Mouse (Mus musculus) testis, adult 2 months (tissue): ENCODE data around the gene Arhgap25.

ENCODE experiments used
- CTCF ChIP-seq: fragments of 200-500 bp; IDR thresholded peaks from 2 replicates; pipeline ENCODE4 v1.5.1; 2012; ENCODE audit warnings: low read depth, mild to moderate bottlenecking, inconsistent platforms, low read length, moderate library complexity; ENCODE audit not compliant: control insufficient read depth, insufficient read depth, insufficient replicate concordance
- POLR2A ChIP-seq: fragments of 200-500 bp; IDR thresholded peaks from 2 replicates; pipeline ENCODE4 v1.6.1; 2012; ENCODE audit warnings: low read depth, mild to moderate bottlenecking, inconsistent platforms, low read length, moderate library complexity; ENCODE audit not compliant: control insufficient read depth

DNA sequence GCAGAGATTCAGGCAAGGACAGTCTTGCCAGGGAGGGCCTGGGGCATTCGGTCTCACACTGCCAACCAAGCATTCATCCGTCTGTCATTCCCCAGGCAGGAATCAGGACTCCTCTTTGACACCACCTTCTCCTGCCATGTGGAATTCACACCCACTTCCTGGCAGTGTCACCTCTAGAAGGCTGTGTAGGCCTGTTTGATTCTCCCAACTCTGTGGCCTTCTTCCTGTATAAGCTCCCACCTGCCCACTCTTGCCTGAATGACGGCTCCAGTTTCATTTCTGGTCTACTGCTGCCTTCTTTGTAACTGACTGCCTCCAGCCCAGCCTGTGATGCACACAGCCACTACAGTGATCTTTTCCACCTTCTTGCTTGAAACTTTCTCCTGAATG is 49.2 kb downstream of the Arhgap25 start:
- TF ChIP-seq CTCF (no peak), POLR2A (no peak)
